Mouse (Mus musculus) adrenal gland, postnatal 10 days (tissue): ENCODE measurements at regions not wholly inside any gene's neighbourhood (a gene's known extent, or its start where the extent isn't known, plus 50 kb on each side); places are given as distances from the start of the nearest gene placed in this dataset.

Source experiments
- DNase-seq: peaks from one replicate; pipeline ENCODE4 v3.0.0; 2021; ENCODE audit warnings: mixed read lengths

DNA sequence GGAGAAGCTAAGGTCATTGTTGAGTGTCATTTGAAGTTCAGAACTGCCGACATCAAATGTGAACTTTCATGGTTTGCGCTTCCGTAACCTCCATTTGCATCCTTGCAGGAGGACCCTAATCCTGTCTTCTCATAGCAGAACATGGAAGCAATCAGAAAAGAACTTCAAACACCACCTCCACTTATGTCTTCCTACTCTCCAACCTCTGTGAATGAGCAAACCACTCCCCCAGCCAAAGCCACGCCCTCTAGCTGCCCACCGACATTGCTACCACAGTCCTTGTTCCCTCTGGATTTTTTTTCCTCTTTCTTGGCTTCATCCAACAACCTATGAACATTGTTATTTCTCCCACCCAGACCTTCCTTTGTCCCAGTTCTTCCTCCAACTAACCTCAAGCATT lies 149.9 kb downstream of the Kdr start:
- DNase-seq = no peak

DNA sequence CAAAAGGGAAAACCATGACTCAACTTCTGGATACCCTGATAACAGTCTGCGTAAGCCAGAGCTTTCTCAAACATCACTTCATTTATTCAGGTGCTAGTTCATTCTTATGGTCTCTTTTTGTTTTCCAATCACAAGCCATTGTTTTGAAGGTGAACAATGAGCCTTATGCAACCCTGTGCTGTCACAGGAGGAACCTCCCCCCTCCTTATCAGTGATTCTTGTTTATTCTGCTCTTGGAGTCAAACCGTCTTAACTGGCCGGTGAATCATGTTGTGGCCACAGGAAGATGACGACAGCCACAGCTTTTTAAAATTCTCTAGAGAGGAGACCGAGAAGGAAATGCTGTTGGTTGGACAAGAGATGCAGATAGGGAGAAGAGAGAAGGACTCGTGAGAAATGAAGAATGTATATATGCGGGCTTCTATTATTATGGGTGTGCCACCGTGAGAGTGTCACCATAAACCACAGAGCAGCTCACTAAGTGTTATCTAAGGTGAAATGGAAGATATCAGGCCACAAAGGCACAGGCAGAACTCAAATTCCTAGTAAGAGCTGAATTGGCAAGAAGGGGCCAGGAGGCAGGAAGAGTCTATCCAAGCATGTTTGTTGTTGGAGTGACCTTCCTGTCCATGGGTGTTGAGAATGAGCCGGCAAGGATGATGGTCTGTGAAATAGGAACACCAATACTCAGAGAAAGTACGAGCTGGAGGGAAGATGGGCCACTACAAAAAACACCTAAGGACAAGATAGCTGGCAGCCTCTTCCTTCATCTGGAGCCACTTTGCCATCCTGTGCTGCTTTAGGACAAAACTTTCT lies 151.8 kb downstream of the Kdr start:
- DNase-seq = no peak

DNA sequence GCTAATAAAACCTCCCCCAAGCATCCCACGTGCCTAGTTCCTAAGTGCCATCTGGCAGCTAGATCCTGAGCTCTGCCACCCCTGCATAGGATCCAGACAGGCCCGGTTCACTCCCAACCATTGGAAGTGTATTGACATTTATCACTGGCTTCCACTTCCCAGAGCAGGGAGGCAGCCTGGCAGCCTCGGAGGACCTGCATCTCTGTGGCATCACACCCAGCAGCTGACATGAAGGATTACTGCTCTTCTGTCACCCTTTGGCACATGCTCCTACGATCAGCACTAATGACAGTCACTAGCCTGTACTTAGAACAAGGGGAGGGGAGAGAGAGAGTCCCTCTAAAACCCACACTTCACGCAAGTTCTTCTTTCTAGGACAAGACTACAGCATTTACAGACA lies 152.7 kb downstream of the Kdr start:
- no peak for DNase-seq

GRCm38 (mm10) chr5:75824660-75825059 lies 153.6 kb downstream of the Kdr start:
- DNase-seq = no peak

GRCm38 (mm10) chr5:75823646-75824045 lies 154.6 kb downstream of the Kdr start:
- no peak for DNase-seq

DNA sequence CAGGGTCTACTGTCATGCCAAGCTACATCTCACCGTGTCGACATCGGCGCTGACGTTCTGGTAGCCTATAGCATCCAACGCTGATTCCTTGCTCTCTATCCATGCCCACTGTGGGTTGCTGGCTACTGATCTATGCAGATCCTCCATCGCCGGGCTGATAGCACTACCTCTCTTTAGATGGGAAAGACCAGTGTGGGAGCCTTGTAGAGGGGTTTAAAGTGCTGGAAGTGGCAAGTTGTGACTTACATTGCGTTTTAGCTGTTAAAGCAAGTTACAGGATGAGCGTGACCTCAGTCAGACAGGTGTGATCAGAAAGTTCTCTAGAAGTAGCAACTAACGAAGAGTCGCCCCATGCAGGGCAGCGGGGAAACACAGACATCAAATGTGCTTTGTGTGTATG lies 160.9 kb downstream of the Kdr start:
- no peak for DNase-seq

DNA sequence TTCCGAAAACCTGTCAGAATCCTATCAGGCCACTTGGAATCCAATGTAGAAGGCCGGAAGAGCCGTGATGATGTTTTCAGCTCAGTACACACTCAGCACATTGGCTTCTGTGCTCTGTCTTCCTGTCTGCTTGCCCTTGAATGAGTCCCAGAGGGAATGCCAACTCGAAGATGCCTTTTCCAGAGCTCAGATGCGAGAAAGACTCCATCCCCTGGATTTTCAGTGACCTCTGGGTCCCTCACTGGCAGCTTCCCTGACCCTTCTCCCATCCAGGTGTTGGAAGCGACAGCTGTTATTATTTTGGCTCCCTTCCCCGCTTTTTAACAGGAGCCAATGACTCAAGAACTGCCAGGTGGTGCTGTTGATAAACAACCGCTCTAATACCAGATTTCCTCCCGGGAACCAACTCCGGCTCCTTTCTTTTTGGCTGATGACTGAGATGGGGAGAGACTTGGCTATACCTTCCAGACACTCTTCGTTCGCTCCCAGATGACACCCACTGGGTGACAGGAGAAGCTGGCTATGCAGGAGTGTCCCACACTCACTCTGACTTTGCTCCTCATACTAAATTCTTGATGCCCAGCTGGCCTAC lies 163.8 kb downstream of the Kdr start:
- DNase-seq = no peak

- no peak for DNase-seq
Observed at GRCm38 (mm10) chr5:75812686-75813085, 165.6 kb downstream of the Kdr start.

- DNase-seq = no peak
Observed at GRCm38 (mm10) chr5:75808551-75809332, 169.5 kb downstream of the Kdr start.

DNA sequence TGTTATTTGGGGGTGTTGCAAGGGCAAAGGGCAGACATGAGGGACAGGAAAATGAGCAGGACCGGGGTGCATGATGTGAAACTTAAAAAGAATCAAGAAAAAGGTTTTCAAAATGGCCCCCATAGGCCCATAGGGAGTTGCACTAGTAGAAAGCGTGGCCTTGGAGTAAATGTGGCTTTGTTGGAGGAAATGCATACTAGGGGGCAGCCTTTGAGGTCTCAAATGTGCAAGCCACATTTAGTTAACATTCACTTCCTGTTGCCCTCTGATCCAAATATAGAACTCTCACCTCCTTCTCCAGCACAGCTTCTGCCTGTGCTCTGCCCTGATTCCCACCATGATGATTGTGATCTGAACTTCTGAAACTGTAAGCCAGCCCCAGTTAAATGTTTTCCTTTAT lies 173.2 kb downstream of the Kdr start:
- no peak for DNase-seq

GRCm38 (mm10) chr5:75804340-75804739 lies 173.9 kb downstream of the Kdr start:
- no peak for DNase-seq

- no peak for DNase-seq
Observed at GRCm38 (mm10) chr5:75803012-75803411, 175.2 kb downstream of the Kdr start.

DNA sequence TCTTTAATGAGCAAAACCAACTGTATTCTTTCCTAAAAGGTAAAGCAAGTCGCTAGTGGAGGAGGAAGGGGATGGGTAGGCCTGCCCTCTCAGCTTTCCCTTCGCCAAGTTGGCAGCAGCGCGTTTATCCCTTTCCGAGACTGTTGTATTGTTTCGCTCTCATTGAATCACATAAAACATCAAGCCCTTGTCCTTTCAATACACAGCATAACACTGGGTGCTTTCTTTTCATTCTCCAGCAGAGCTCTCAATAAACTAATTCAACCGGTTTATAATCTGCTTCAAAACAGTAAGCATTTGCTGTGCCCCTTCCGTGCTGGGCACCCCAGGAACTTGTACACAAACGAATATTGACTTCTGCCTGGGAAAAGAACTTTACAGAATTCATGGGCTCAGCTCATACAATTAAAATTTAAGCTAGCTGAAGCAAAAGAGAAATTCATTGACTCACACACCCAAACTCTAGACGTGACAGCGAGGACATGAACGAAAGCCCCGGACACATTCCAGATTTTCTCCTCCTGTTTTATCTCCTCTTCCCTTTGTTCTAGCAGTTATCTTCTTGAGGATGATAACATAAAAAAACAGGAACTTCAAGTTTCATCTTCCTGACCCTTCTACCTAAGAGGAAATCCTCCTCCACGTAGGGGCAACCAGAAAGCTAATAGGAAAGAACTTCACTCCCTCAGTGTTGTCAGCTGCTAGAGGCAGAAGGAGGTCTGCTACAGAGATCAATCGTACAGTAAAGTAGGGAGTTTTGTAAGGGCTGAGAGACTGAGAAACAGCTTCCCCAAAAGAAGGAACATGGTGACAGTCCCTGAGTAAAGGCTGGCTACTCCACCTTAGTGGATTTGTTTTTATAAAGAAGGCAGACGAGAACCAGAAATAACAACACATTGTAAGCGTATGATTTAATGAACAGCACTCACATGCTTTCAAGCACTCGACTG lies 177.9 kb downstream of the Kdr start:
- DNase-seq = no peak

DNA sequence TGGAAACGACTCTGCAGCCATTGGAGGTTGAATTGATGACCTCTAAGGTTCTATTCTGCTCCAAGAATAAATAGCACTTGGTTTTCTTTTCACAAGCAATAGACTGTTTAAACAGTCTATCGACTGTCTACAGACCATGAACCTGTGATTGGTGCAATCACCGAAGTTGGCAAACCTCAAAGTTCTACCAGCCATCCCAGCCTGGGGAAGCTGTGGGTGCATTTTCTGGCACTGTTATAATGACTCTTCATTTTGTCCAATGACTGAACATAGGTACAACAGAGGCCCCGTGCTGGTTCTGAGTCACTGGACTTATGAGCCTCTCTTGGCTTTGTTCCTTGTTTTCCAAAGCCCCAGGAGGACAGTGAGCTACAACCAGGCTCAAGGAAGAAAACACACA lies 178.6 kb downstream of the Kdr start:
- DNase-seq = no peak

DNA sequence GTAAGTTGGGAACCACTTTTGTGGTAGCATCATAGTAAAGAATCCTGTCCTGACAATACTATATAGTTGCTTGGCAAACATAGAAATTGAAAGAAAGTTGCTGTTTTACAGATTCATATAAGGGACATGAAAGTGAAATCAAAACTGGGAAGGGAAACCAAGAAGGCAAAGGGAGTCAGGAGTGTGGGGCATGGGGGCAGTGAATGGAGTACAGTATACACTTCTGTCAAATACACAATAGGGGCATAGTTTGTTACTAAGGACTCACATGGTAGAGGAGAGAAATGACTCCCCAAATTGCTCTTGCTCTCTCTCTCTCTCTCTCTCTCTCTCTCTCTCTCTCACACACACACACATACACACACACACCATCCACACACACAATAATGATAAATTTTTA lies 185.1 kb downstream of the Kdr start:
- no peak for DNase-seq

GRCm38 (mm10) chr5:75791738-75792137 lies 186.5 kb downstream of the Kdr start:
- DNase-seq = no peak

DNA sequence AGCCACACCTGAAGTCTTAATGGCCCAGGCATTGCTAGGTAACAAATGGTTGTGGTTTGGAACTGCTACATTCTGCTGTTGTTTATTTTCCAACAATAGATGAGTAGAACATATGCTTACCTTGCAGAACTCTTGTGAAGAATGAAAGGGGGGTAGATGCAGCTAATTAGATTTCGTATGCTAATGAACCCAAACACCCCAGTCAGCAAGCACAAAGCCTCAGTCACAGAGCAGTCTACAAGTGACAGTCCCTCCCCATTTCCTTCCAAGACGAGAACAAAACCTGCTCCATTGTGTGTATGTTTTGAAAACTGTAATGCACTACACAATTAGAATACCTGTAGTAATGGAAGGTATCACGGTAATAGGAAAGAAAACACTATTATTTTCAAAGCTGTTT lies 190.2 kb downstream of the Kdr start:
- no peak for DNase-seq

- DNase-seq = no peak
Observed at GRCm38 (mm10) chr5:75786196-75786595, 192.1 kb downstream of the Kdr start.

- DNase-seq = peak; percentile 20
Observed at GRCm38 (mm10) chr5:75784998-75785593, 193.2 kb downstream of the Kdr start.

DNA sequence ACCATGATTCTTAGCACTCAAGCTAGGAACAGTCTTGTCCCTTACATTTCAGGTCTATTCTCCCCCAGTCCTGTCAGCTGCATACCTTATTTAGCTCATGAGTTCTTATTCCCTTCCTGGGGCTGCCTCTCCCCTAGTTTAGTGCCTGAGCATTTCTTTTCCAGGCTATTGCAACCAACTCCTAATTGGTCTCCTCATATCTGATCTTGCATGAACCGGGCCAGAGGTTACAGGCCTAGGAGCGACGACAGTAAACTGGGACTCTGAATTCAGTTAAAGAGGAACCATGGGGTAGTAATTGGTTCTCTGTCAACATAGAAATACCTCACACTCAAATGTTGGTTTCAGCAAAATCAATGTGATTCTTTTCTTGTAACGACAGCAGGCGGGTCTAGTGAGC lies 195.9 kb downstream of the Kit start:
- DNase-seq = no peak

- no peak for DNase-seq
Observed at GRCm38 (mm10) chr5:75767213-75767612, 192.5 kb downstream of the Kit start.

DNA sequence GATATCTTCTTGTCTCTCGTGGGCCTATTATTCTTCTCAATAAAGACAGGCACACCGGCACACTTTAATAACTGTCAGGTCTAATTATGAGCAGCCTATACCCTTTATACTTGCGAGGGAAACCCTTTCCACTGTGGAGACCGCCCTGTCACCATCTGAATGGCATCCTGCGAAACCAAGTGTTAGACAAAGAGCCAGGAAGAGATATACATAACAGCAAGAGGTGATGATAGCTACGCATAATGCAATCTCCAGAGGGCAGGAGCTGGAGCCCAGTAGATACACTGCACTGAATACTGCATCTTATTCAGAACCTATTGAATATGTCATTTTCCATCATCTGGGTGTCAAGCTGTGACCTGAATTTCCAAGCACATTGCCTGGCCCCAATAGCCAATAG lies 187.7 kb downstream of the Kit start:
- no peak for DNase-seq
